Mouse (Mus musculus): ENCODE results near the gene Bcap31. TPM values are rescaled to one million over a fixed set of nuclear protein-coding genes. Genes with fewer than 3 reads are reported as not detected.
A peak's percentile ranks its signal among the peaks of the same experiment; 100 is the strongest.

Bcap31 gene
- total and polyA plus RNA-seq, 2 experiments = 69.8 to 168 TPM

DNA sequence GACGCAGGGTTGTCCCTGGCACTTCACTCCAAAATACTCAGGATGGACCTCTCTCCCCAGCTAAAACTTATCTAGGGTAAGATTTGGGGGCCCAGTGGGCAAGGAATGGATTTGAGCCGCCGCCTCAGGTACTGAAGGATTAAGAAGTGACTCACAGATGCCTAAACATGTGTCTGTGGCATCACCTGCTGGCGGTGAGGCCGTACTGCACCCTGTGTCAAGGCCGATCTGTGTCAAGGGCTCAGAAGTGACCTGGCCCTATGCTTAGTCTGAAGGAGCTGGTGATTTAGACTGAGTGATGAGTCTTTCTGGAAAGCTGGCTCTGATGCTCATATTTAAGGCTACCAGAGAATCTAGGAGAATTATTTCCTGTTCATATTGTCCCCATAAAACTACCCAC is 61.8 kb downstream of the Bcap31 start:
- 11% methylated on average over 6 of the region's 6 CpGs for WGBS
- Histone ChIP-seq H3K4me3 (ENCODE audit: insufficient read depth, low read depth, low read length) (no peak overlapping the region), H3K4me1 (ENCODE audit: control insufficient read depth, insufficient read depth, low read length) (no peaks in the 10 kb centered on the region), H3K36me3 (ENCODE audit: control insufficient read depth, insufficient read depth, low read length) (no peaks in the 10 kb centered on the region), H3K9ac (ENCODE audit: low read depth, low read length) (no peak overlapping the region), H3K79me2 (ENCODE audit: control insufficient read depth, insufficient read depth, low read length) (no peaks in the 10 kb centered on the region), H3K27ac (replicated peaks; ENCODE audit: insufficient read depth, low read depth, low read length) (no peak overlapping the region), H3K27me3 (ENCODE audit: control insufficient read depth, insufficient read depth, low read length) (no peaks in the 10 kb centered on the region)
- TF ChIP-seq CTCF (IDR thresholded peaks at IDR 0.05; ENCODE audit: low read depth, low read length) (peak; percentile 96), POLR2A (IDR thresholded peaks at IDR 0.05; ENCODE audit: extremely low read depth, insufficient read depth, low read length) (no peak)
- DNase-seq (ENCODE audit: extremely low read depth, low read depth, low spot score) = peak; percentile 54

DNA sequence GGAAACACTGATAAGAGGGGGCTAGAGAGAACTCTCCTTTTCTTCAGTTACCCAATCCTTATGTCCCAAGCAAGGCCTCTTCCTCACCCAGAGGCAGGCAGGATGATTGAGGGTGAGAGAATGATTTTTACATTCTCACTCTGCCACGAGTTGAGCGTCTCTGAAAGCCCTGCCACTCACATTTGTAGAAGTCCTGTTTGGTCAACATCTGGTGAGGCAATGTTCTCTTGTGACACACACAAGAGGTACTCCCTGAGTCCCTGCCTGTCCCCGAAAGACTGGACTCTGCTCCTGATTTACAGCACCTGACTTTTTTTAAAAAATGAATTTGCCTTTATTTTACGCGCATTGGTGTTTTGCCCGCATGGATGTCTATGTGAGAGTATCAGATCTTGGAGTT is 62.6 kb downstream of the Bcap31 start:
- Histone ChIP-seq H3K4me3 (ENCODE audit: insufficient read depth, low read depth, low read length) (no peak overlapping the region), H3K27me3 (ENCODE audit: control insufficient read depth, insufficient read depth, low read length) (no peaks in the 10 kb centered on the region), H3K79me2 (ENCODE audit: control insufficient read depth, insufficient read depth, low read length) (no peaks in the 10 kb centered on the region), H3K9ac (ENCODE audit: low read depth, low read length) (no peak overlapping the region), H3K27ac (replicated peaks; ENCODE audit: insufficient read depth, low read depth, low read length) (no peak overlapping the region), H3K36me3 (ENCODE audit: control insufficient read depth, insufficient read depth, low read length) (no peaks in the 10 kb centered on the region), H3K4me1 (ENCODE audit: control insufficient read depth, insufficient read depth, low read length) (no peaks in the 10 kb centered on the region)
- DNase-seq (ENCODE audit: extremely low read depth, low read depth, low spot score) = no peak
- WGBS = 52% methylated on average over 6 of the region's 6 CpGs
- TF ChIP-seq CTCF (IDR thresholded peaks at IDR 0.05; ENCODE audit: low read depth, low read length) (no peak), POLR2A (IDR thresholded peaks at IDR 0.05; ENCODE audit: extremely low read depth, insufficient read depth, low read length) (no peak)

DNA sequence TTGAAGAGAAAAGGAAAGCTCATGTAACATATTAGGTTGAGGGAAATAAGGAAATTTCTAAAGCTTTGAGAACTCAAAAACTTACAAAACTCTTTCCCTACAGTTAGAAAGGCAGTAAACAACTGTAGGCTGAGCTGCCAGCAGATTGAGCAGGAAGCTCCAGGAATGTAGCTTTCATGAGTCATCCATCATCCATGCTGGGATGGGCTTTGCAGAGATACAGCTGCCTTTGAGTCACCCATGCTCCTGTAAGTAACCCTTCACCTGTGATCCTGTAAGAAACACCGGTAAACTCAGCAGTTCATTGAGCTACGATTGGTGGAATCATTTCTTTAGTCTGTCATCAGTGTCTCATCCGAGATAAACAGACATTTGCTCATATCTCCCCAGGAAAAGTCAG is 65.1 kb downstream of the Bcap31 start:
- Histone ChIP-seq H3K36me3 (ENCODE audit: control insufficient read depth, insufficient read depth, low read length) (no peaks in the 10 kb centered on the region), H3K27ac (replicated peaks; ENCODE audit: insufficient read depth, low read depth, low read length) (no peak overlapping the region), H3K9ac (ENCODE audit: low read depth, low read length) (no peak overlapping the region), H3K4me3 (ENCODE audit: insufficient read depth, low read depth, low read length) (no peak overlapping the region), H3K4me1 (ENCODE audit: control insufficient read depth, insufficient read depth, low read length) (no peaks in the 10 kb centered on the region), H3K27me3 (ENCODE audit: control insufficient read depth, insufficient read depth, low read length) (no peaks in the 10 kb centered on the region), H3K79me2 (ENCODE audit: control insufficient read depth, insufficient read depth, low read length) (no peaks in the 10 kb centered on the region)
- TF ChIP-seq POLR2A (IDR thresholded peaks at IDR 0.05; ENCODE audit: extremely low read depth, insufficient read depth, low read length) = no peak
- TF ChIP-seq CTCF (IDR thresholded peaks at IDR 0.05; ENCODE audit: low read depth, low read length) = no peak
- no peak for DNase-seq (ENCODE audit: extremely low read depth, low read depth, low spot score)
- 79% methylated on average over 3 of the region's 3 CpGs for WGBS

DNA sequence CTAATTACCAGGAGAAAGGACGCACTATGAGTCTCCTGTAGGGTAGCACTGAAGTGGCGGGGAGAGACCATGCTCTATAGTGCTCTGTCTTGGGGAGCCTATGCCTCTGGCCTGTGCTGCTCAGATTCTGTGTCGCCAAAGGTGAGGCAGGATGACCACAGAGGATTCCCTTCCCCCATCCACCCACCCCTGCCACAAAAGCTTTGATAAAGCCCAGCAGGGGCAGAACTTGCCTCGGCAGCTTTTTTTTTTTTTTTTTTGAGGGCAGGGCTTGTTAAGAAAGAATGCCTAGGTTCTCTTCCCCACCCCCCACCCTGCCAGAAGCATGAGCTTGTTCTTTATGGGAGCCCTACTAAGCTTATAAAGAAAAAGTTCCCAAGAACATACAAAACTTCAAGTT is 70.9 kb downstream of the Bcap31 start:
- Histone ChIP-seq H3K4me3 (ENCODE audit: insufficient read depth, low read depth, low read length) (no peak overlapping the region), H3K4me1 (ENCODE audit: control insufficient read depth, insufficient read depth, low read length) (no peaks in the 10 kb centered on the region), H3K27me3 (ENCODE audit: control insufficient read depth, insufficient read depth, low read length) (0 out of 2 replicates have a peak, but pooled peaks cover under 1% of the 10 kb centered on the region), H3K27ac (replicated peaks; ENCODE audit: insufficient read depth, low read depth, low read length) (no peak overlapping the region), H3K9ac (ENCODE audit: low read depth, low read length) (no peak overlapping the region), H3K79me2 (ENCODE audit: control insufficient read depth, insufficient read depth, low read length) (no peaks in the 10 kb centered on the region), H3K36me3 (ENCODE audit: control insufficient read depth, insufficient read depth, low read length) (no peaks in the 10 kb centered on the region)
- 65% methylated on average over 4 of the region's 4 CpGs for WGBS
- no peak for TF ChIP-seq POLR2A (IDR thresholded peaks at IDR 0.05; ENCODE audit: extremely low read depth, insufficient read depth, low read length)
- TF ChIP-seq CTCF (IDR thresholded peaks at IDR 0.05; ENCODE audit: low read depth, low read length) = no peak
- DNase-seq (ENCODE audit: extremely low read depth, low read depth, low spot score) = no peak

DNA sequence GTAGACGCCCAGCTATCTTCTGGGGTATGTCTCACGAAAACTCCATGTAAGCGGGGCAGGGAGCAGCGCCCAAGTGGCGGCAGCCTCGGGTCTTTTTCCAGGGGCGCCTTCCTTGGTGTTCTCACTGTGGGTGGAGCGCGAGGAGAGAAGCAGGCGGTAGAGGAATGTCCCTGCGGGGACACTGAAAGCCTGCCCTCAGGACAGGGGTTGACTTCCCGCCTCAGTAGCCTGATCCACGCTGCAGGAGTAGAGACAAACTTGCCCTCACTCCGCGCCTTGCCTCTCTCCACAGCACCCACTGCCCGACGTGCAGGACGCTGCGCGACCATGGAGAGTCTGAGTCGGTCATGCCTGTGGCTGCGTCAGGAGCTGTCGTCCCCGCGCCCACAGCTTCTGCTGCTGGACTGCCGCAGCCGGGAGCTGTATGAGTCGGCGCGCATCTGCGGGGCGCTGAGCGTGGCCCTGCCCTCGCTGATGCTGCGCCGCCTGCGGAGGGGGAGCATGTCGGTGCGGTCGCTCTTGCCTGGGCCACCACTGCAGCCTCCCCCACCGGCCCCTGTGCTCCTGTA is 76.0 kb downstream of the Bcap31 start:
- Histone ChIP-seq H3K4me1 (ENCODE audit: control insufficient read depth, insufficient read depth, low read length) (peaks cover 3% of the 10 kb centered on the region), H3K79me2 (ENCODE audit: control insufficient read depth, insufficient read depth, low read length) (no peaks in the 10 kb centered on the region), H3K4me3 (ENCODE audit: insufficient read depth, low read depth, low read length) (no peak overlapping the region; the same call in 1 of the 2 replicates), H3K9ac (ENCODE audit: low read depth, low read length) (no peak overlapping the region), H3K27ac (replicated peaks; ENCODE audit: insufficient read depth, low read depth, low read length) (no peak overlapping the region), H3K36me3 (ENCODE audit: control insufficient read depth, insufficient read depth, low read length) (no peaks in the 10 kb centered on the region), H3K27me3 (ENCODE audit: control insufficient read depth, insufficient read depth, low read length) (0 out of 2 replicates have a peak, but pooled peaks cover 2% of the 10 kb centered on the region)
- WGBS = 32% methylated on average over 33 of the region's 41 CpGs
- DNase-seq (ENCODE audit: extremely low read depth, low read depth, low spot score) = no peak
- TF ChIP-seq POLR2A (IDR thresholded peaks at IDR 0.05; ENCODE audit: extremely low read depth, insufficient read depth, low read length) = no peak
- TF ChIP-seq CTCF (IDR thresholded peaks at IDR 0.05; ENCODE audit: low read depth, low read length) = no peak

DNA sequence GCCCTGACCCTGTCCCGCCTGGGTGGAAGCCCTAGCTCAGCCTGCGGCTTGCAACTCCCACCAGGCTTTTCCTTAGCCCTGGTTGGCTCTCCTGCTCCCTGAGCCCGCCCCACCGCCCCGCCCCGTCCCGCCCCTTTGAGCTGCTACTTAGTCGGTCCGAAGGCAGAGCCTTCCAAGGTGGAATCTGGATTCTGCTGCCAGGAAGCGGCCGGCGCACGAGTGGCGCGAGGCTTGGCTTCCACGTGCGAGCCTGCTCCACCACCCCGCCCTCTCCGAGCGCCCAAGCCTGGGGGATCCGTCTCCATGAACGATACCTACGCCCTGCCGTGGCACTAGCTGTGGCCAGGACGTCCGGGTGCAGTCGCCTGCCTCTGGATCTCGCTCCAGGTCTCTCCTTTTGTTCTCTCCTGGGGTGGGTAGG is 76.7 kb downstream of the Bcap31 start, which contains the start of gene Dusp9:
TSS of gene Dusp9 (plus strand) at position 165 of the 421 bp plus-strand sequence.
- DNase-seq (ENCODE audit: extremely low read depth, low read depth, low spot score) = peak; percentile 40
- WGBS = 2% methylated on average over 28 of the region's 28 CpGs
- peak within 1 kb of the TSS; percentile 49; the same call in 1 of the 2 replicates for H3K4me3 ChIP-seq (ENCODE audit: insufficient read depth, low read depth, low read length)

More for the DNA sequence above, 76.7 kb downstream of the Bcap31 start, which contains the start of gene Dusp9:
- H3K79me2 ChIP-seq (ENCODE audit: control insufficient read depth, insufficient read depth, low read length) = no peaks in the 10 kb centered on the region
- H3K9ac ChIP-seq (ENCODE audit: low read depth, low read length) = peak within 1 kb of the TSS; percentile 56; the same call in 1 of the 2 replicates
- no peak for TF ChIP-seq CTCF (IDR thresholded peaks at IDR 0.05; ENCODE audit: low read depth, low read length)
- TF ChIP-seq POLR2A (IDR thresholded peaks at IDR 0.05; ENCODE audit: extremely low read depth, insufficient read depth, low read length) = no peak
- no peaks in the 10 kb centered on the region for H3K36me3 ChIP-seq (ENCODE audit: control insufficient read depth, insufficient read depth, low read length)
- 0 out of 2 replicates have a peak, but pooled peaks cover 2% of the 10 kb centered on the region for H3K27me3 ChIP-seq (ENCODE audit: control insufficient read depth, insufficient read depth, low read length)
- peaks cover 3% of the 10 kb centered on the region for H3K4me1 ChIP-seq (ENCODE audit: control insufficient read depth, insufficient read depth, low read length)
- H3K27ac ChIP-seq (replicated peaks; ENCODE audit: insufficient read depth, low read depth, low read length) = no peak within 1 kb of the TSS
